Mouse (Mus musculus): ENCODE data around the gene Sccpdh.
"Not testable (repeated sequence)": the region's sequence is repeated elsewhere in the genome, so short reads cannot be mapped to it uniquely, and the experiment has no call there.

Gene Sccpdh

DNA sequence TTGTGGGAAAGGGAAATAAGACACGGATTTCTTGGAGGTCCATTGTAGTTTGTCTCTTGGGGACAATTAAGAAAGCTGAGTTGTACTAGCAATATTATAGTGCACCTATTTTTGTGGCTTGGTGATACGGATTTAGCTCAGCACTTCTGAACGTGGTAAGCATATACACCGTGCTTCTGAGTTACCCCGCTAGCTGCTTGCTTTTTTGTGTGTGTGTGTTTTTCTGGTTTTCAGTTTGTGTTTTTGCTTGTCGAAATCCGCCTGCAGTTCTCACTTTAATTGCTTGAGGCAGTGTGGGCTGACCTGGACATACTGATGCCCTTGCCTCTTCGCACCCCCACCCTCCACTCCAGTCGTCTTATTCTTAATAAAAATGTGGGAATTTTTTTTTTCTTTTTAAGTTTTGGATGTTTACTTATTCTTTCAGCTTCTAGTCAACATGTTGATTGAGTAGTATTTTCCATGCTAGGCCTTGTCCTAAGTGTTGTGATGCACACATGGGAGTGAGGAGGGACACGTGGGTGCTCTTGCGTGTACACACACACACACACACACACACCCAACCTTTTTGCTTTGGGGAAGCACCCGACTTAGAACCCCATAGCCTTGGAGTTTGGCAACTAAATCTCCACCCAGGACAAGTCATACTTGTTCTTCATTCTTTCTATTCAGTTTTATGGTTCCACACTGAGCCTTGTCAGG is 977 bp downstream of the Sccpdh start:
- no peak for DNase-seq (ENCODE audit: low spot score)

- DNase-seq (ENCODE audit: low spot score), result no peak
These were observed 6.3 kb downstream of the Sccpdh start for GRCm38 (mm10) chr1:179674355-179674754.

DNA sequence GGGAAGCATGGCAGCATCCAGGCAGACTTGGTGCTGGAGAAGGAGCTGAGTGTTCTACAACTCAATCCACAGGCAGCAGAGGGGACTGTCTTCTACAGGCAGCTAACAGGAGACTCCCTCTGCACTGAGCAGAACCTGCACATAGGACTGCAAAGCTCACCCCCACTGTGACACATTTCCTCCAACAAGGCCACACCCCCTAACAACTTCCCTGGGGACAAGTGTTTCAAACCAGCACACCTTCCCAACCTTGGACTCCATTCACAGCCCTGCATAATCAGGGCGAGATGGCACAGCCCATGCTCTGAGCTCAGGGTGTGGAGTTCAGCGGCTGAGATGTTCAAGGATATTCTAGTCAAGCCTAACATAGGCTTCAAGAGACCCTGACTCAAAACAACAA is 9.0 kb downstream of the Sccpdh start:
- DNase-seq (ENCODE audit: low spot score), result no peak

- no peak for DNase-seq (ENCODE audit: low spot score)
These were observed 11.3 kb downstream of the Sccpdh start for GRCm38 (mm10) chr1:179679326-179679725.

- not testable (repeated sequence) for DNase-seq (ENCODE audit: low spot score)
These were observed 14.7 kb downstream of the Sccpdh start for GRCm38 (mm10) chr1:179682753-179683152.

DNA sequence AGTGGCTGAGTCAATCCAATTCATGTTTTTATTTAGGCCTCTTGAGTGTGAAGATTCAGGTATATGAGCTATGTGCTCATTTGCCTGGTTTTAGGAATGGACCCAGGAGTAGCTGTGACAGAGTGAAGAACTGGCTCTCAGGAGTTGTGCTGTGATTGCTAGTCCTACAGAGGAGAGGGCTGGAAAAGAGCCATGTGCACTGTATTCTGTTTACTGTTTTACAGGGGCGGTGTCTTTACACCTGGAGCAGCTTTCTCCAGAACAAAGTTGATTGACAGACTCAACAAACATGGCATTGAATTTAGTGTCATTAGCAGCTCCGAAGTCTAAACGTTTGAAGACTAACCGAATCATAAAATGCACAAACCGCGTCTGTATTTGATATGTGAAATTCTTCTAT is 18.3 kb downstream of the Sccpdh start:
- DNase-seq (ENCODE audit: low spot score), result no peak

DNA sequence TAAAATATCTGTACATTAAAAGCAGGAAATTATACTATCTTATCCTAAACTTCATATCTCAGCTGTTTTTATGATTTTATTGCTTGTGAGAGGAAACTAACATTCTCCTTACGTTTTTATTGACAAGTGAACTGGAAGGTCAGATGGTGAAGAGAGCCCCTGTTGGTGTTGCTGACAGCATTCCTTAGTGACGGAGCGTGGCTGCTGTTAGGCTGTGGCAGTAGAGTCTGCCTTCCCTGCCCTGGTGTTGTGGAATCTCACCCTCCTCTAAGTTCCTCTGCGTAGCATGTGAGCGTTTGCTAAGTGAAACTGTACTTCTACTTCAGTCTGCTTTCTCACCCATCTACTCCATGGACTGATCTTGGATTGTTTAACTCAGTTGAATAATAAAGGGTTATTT is 18.8 kb downstream of the Sccpdh start:
- no peak for DNase-seq (ENCODE audit: low spot score)

- DNase-seq (ENCODE audit: low spot score), result no peak
These were observed 19.3 kb downstream of the Sccpdh start for GRCm38 (mm10) chr1:179687305-179687704.

DNA sequence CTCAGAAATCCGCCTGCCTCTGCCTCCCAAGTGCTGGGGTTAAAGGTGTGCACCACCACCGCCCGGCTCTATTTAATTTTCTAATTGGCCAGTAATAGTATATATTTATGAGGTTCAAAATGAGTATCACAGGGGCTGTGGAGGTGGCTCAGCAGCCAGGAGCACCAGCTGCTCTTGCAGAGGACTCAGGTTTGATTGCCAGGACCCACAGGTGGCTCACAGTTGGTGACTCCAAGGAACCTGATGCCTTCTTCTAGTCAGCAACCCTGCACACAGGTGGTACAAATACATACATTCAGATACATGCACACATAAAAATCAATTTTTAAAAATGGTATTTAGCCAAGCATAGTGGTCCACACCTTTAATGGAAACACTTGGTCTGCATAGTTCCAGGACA is 20.0 kb downstream of the Sccpdh start:
- DNase-seq (ENCODE audit: low spot score), result no peak

DNA sequence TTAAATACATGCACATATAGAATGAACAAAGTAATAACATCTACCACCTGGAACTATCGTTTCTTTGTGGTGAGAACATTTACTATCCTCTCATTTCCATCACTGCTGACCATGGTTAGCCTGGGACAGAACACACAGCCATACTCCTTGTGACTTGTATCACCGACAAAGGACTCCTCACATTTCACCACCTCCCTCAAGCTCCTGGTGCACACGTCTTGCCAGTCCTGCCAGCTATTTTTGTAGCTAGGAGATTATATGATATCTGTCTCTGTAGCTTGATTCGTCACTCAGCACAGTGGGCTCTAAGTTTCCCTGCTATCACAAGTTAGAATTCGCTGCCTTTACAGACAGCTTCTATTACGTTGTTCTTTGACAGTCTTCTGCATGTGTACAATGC is 20.4 kb downstream of the Sccpdh start:
- DNase-seq (ENCODE audit: low spot score), result no peak

- DNase-seq (ENCODE audit: low spot score), result no peak
These were observed 20.9 kb downstream of the Sccpdh start for GRCm38 (mm10) chr1:179688914-179689313.

DNA sequence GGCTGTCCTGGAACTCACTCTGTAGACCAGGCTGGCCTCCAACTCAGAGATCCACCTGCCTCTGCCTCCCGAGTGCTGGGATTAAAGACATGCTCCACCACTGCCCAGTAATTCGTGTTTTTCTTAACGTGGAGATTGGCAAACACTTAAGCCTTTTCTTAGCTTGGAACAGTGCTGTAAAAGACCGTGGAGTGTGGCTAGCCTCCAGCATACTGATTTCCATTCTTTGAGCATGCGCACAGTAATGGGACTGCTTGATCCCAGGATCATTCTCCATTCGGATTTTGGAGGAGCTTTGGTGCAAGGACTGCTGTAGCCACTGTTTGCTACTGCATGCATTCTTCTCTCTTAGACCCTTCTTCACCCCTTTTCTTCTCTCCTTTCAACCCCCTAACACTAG is 21.5 kb downstream of the Sccpdh start:
- no peak for DNase-seq (ENCODE audit: low spot score)

- DNase-seq (ENCODE audit: low spot score), result no peak
These were observed 36.1 kb downstream of the Sccpdh start for GRCm38 (mm10) chr1:179704150-179704549.

DNA sequence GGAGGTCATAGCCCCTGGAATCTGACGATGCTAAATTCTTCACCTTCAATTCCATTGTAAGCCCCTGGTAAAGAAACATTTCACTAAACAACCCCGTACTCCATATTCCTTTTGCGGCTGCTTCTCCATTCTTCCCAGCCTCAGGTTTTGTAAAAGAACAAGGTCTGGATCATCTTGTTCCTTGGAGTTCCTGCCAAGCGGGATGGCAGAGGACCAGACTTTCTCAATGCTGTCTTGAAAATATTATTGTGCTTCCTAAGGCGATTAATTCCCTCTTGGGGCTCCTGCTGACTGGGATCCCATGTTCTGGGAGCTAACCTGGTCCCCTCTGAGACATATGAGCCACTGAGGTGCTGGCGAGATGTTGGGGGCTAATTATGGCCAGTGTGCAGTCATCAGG is 37.1 kb downstream of the Sccpdh start:
- DNase-seq (ENCODE audit: low spot score), result no peak

DNA sequence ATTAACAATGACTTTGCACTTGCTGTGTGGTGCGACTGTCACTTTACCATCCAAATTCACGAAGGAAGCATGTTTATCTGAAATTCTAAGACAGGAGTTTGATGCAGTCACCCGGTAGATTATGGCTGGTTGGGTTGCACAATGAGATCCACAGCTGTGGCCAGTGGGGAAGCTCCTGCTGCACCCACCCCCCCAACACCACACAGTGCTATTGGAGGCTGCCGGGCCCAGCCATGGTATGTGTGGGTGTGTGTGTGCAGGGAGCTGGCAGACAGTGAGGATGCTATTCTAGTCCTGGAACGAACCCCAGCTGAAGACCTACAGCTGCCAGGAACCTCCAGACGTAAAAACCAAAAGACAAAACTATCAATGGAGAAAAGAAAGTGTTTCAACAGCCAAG is 41.4 kb downstream of the Sccpdh start:
- no peak for DNase-seq (ENCODE audit: low spot score)

DNA sequence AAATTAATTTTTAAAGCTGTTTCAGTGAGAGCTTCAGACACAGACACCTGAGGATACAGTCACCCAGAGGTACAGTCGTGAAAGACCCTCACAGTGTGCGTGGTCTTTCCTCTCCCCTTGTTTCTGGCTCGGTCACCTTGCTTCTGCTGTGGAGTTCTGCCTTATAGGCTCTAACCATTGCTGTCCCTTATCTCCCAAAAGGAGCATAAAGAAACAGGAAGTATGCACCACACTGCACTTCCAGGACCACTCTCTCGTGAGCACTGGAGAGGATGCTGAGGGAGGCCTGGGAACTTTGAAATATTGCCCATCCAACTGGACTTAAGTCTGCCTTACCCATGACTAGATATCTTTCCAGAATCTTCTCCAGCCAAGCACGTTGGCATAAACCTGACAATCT is 42.7 kb downstream of the Sccpdh start:
- no peak for DNase-seq (ENCODE audit: low spot score)

DNA sequence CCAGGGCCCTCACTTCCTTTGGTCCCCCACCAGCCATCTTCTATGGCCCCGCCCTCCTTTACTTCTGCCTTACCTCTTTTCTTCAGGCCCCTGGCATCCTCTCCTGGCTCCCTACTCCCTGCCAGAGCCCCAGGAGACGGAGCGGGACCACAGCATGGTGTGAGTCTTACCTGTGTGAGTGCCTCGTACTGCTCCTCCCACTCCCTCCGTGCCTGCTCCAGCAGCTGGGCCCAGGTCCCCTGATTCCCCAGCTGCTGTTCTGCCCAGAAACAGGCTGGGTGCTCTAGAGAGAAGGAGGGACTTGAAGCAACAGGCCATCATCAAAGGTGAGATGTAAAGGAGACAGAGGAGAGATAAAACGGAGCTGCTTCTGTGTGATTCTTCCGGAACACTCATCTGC is 44.6 kb downstream of the Sccpdh start:
- DNase-seq (ENCODE audit: low spot score), result no peak

- no peak for DNase-seq (ENCODE audit: low spot score)
These were observed 45.4 kb downstream of the Sccpdh start for GRCm38 (mm10) chr1:179713367-179713766.

GRCm38 (mm10) chr1:179715289-179715688 is 47.3 kb downstream of the Sccpdh start:
- not testable (repeated sequence) for DNase-seq (ENCODE audit: low spot score)

DNA sequence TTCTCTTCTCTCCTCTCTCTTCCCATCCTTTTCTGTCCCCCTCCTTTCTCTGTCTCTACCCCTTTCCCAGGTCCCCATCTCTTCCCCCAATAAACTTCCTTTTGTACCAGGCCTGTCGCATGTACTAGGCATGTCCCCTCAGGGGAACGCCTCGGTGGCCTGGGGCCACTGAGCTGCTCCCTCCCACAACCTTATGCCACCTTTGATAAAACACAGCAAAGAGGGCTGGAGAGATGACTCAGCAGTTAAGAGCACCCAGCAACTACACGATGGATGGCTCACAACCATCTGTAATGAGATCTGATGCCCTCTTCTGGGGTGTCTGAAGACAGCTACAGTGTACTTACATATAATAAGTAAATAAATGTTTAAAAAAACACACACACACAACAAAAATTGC is 47.8 kb downstream of the Sccpdh start:
- no peak for DNase-seq (ENCODE audit: low spot score)

DNA sequence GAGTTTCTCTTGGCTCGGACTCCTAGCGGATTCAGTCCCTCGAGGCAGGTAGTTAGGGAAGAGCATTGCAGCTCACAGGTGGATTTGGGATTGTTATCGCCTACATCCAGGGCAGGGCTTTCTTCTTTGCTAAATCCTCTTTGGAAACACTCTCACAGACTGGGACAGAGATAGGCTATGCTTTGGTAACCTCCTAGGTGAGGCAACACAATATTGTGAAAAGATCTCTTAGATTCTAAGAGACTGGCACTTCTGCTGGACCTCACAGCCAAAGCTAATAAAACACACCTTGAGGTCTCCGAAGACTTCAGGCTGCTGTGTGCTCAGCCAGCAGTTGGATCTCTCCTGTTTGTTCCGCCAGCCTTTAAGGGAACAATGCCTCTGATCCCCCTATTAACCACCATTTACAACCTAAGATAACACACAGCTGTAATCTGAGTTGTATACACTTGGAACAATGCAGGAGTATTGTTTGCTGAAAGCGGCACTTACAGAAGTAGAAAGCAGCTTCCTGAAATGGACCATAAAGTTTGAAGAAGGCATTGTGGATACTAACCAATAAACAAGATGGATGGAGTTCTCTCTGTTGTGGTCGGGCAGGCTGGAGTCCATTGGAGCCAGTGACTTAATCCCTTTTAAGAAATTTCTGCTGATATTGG is 54.9 kb downstream of the Sccpdh start:
- no peak for DNase-seq (ENCODE audit: low spot score)

- DNase-seq (ENCODE audit: low spot score), result no peak
These were observed 60.7 kb downstream of the Sccpdh start for GRCm38 (mm10) chr1:179728661-179729060.

GRCm38 (mm10) chr1:179731391-179731790 is 63.4 kb downstream of the Sccpdh start:
- DNase-seq (ENCODE audit: low spot score), result no peak
